Mouse (Mus musculus): Measurements from ENCODE around the gene Safb. TPM values are rescaled to one million over a fixed set of nuclear protein-coding genes. Genes with fewer than 3 reads are reported as not detected.

Safb gene
- polyA plus RNA-seq, 1 experiment from 2014 or later = 105 TPM

DNA sequence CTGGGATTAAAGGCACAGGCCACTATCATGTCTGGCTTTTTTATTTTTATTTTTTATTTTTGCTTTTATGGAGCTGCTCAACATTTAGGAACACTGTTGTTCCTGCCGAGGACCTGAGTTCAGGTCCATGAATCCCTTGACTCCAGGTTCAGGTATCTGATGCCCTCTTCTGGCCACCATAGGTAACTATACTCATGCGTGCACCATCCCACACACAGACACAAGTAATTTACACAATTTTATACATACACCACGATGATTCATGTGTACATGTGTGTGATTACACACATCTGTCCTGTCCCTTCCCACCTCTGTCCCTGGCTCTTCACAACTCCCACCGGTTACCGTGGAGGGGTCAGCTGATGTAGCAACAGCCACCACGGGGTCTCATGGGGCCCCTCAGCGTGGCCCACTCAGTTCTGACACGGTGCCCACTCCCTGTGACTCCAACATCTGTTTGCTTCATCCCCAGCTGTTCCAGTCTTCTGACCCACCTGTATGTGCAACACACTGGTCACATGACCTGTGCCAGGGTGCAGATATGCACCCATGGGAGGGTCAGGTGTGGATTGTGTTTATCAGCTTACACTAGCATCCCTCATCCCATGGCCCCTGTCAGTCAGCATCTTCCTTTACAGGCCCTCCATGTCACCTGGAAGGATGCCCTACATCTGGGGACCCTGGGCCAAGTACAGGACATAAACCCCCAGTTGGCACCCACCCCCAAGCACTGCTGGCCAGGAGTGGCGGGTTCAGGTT, 36.6 kb upstream of the Safb start:
- no peak overlapping the region for H3K4me3 ChIP-seq
- H3K27ac ChIP-seq = peak overlapping the region; percentile 61
- WGBS = 61% methylated on average over 9 of the region's 9 CpGs
- ATAC-seq (ENCODE audit: low FRiP score) = no peak
- H3K36me3 ChIP-seq = no peaks in the 10 kb centered on the region
- H3K9ac ChIP-seq = no peak overlapping the region
- no peak overlapping the region for H3K4me2 ChIP-seq
- H3K4me1 ChIP-seq (replicated peaks) = peaks cover 55% of the 10 kb centered on the region
- no peaks in the 10 kb centered on the region for H3K9me3 ChIP-seq
- no peaks in the 10 kb centered on the region for H3K27me3 ChIP-seq

DNA sequence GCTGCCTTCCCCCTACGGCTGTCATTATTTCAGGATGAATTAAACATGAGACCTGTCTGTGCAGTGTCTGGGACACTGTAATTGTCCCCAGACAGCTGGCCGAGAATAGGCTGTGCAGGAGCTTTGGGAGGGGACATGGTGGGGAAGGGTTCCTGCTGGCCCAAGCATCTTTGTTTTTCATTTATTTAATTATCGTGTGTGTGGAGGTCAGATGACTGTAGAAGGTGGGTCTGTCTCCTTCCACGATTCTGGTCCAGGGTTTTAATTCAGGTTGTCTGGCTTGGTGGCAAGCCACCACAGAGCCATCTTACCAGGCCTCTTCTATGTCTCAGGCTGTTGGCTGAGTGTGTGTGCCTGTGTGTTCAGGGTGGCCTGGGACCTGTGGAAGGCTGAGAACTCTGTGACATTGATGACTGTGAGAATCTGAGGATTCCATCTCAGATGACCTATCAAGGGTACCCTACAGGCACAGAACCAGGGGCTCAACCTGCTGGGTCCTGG, 36.0 kb upstream of the Safb start:
- 21% methylated on average over 4 of the region's 4 CpGs for WGBS
- no peak overlapping the region for H3K4me2 ChIP-seq
- peaks cover 52% of the 10 kb centered on the region for H3K4me1 ChIP-seq (replicated peaks)
- no peaks in the 10 kb centered on the region for H3K27me3 ChIP-seq
- H3K27ac ChIP-seq = peak overlapping the region; percentile 52
- H3K9me3 ChIP-seq = no peaks in the 10 kb centered on the region
- no peaks in the 10 kb centered on the region for H3K36me3 ChIP-seq
- H3K4me3 ChIP-seq = no peak overlapping the region
- no peak for ATAC-seq (ENCODE audit: low FRiP score)
- no peak overlapping the region for H3K9ac ChIP-seq

DNA sequence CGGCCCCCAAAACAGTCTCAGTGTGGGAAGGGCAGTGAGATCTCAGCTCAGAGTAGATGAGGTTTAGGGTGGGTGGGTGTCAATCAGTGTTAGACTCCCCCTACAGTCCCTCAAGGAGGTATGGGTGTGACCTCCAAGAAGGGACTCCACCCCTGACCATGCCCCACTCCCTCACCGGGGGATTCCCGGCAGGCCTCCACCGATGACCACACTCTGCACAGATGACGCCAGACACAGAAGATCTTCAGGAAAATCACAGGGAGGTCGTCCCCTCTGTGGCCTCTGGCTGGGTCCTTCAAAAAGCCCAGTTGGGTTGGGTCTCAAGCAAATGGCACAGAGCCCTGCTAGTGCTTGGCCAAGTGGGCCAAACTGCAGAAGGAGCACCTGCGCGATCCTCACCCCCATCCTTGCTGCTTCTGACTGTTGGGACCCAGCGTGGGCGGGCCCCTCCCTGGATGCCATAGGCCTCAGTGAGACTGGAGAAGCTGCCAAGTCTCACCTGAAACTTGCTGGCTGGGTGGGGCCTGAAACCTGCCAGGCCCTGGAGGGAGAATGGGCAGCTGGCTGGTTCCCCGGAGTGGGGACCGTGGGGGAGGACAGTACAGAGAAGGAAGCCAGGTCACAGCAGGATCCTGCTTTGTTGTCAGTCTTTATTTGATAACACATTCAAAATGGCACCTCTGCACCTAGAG, 33.7 kb upstream of the Safb start:
- H3K4me1 ChIP-seq (replicated peaks) = peaks cover 52% of the 10 kb centered on the region

GRCm38 (mm10) chr17:56551841-56552581, 32.6 kb upstream of the Safb start:
- Histone ChIP-seq H3K4me1 (replicated peaks) (peaks cover 45% of the 10 kb centered on the region), H3K9me3 (no peaks in the 10 kb centered on the region), H3K27ac (peak overlapping the region; percentile 92), H3K4me2 (no peak overlapping the region), H3K36me3 (no peaks in the 10 kb centered on the region), H3K4me3 (no peak overlapping the region), H3K27me3 (no peaks in the 10 kb centered on the region), H3K9ac (no peak overlapping the region)
- WGBS = 27% methylated on average over 6 of the region's 6 CpGs
- ATAC-seq (ENCODE audit: low FRiP score) = peak; percentile 81

More for the DNA sequence above, 33.7 kb upstream of the Safb start:
- no peaks in the 10 kb centered on the region for H3K27me3 ChIP-seq
- no peaks in the 10 kb centered on the region for H3K36me3 ChIP-seq
- H3K9ac ChIP-seq = no peak overlapping the region
- no peak for ATAC-seq (ENCODE audit: low FRiP score)
- H3K4me2 ChIP-seq = no peak overlapping the region
- H3K4me3 ChIP-seq = no peak overlapping the region
- H3K27ac ChIP-seq = peak overlapping the region; percentile 92
- 77% methylated on average over 12 of the region's 12 CpGs for WGBS
- H3K9me3 ChIP-seq = no peaks in the 10 kb centered on the region

- Histone ChIP-seq H3K27ac (peak overlapping the region; percentile 92), H3K36me3 (no peaks in the 10 kb centered on the region), H3K4me3 (no peak overlapping the region), H3K4me2 (no peak overlapping the region), H3K4me1 (replicated peaks) (peaks cover 38% of the 10 kb centered on the region), H3K27me3 (no peaks in the 10 kb centered on the region), H3K9ac (no peak overlapping the region), H3K9me3 (no peaks in the 10 kb centered on the region)
- ATAC-seq (ENCODE audit: low FRiP score) = no peak
- WGBS = 47% methylated on average over 5 of the region's 5 CpGs
These were observed 31.8 kb upstream of the Safb start for GRCm38 (mm10) chr17:56552781-56553363.

GRCm38 (mm10) chr17:56554122-56554551, 30.5 kb upstream of the Safb start, which contains the start of gene Gm20219:
TSS of gene Gm20219 (minus strand) at chr17:56554387.
- 79% methylated on average over 20 of the region's 20 CpGs for WGBS
- H3K9ac ChIP-seq = peak within 1 kb of the TSS; percentile 5; the same call in 1 of the 2 replicates
- no peak for ATAC-seq (ENCODE audit: low FRiP score)

GRCm38 (mm10) chr17:56558448-56558847, 26.2 kb upstream of the Safb start:
- no peak overlapping the region for H3K4me3 ChIP-seq
- no peak overlapping the region for H3K9ac ChIP-seq
- H3K4me1 ChIP-seq (replicated peaks) = no peaks in the 10 kb centered on the region
- no peaks in the 10 kb centered on the region for H3K27me3 ChIP-seq
- peak; percentile 48 for ATAC-seq (ENCODE audit: low FRiP score)
- no peak overlapping the region for H3K4me2 ChIP-seq
- peaks cover 28% of the 10 kb centered on the region for H3K36me3 ChIP-seq
- H3K9me3 ChIP-seq = no peaks in the 10 kb centered on the region
- WGBS = 17% methylated on average over 3 of the region's 3 CpGs
- H3K27ac ChIP-seq = no peak overlapping the region

More at GRCm38 (mm10) chr17:56554122-56554551, 30.5 kb upstream of the Safb start, which contains the start of gene Gm20219:
- no peak within 1 kb of the TSS for H3K4me3 ChIP-seq
- H3K27me3 ChIP-seq = no peaks in the 10 kb centered on the region
- peaks cover 27% of the 10 kb centered on the region for H3K4me1 ChIP-seq (replicated peaks)
- no peaks in the 10 kb centered on the region for H3K9me3 ChIP-seq
- H3K27ac ChIP-seq = peak within 1 kb of the TSS; percentile 92
- no peaks in the 10 kb centered on the region for H3K36me3 ChIP-seq
- no peak within 1 kb of the TSS for H3K4me2 ChIP-seq

DNA sequence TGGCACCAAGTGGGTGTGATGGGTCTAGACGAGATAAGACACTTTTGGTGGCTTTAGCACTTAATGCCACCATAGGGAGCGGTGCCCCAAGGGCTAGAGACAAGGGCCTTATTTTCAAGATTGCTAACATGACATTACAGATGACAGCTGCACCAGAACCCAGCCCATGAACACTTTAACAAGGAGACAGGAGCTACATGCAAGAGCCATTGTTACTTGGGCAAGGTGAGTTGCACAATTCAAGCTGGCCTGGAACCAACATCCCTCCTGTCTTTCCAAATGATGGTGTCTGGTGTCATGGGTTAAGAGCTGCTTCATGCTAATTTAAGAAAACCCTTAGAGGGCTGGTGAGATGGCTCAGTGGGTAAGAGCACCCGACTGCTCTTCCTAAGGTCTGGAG, 25.2 kb upstream of the Safb start:
- Histone ChIP-seq H3K9ac (peak overlapping the region; percentile 24; the same call in 1 of the 2 replicates), H3K27me3 (no peaks in the 10 kb centered on the region)
- WGBS = 80% methylated on average over 3 of the region's 3 CpGs

DNA sequence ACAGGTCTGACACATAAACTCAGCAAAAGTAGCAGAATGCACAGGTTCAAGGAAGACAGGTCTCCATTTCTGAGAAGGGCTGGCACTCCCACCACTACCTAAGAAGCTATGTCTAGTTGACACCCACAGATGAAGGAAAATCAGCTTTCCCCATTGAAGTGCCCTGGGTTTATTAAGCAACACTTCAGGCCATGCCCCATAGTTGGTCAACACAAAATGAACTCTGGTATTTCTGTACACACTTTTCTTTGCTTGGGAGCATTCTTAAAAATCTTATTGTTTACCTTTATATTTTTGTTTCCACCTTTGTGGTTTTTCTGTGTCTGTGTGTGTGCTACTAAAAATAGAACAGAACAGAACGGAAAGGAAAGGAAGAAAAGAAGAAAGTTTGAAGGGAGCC, 24.5 kb upstream of the Safb start:
- Histone ChIP-seq H3K27me3 (no peaks in the 10 kb centered on the region), H3K9ac (no peak overlapping the region), H3K36me3 (peaks cover 45% of the 10 kb centered on the region), H3K4me2 (no peak overlapping the region), H3K27ac (no peak overlapping the region), H3K4me1 (replicated peaks) (no peaks in the 10 kb centered on the region), H3K4me3 (no peak overlapping the region), H3K9me3 (no peaks in the 10 kb centered on the region)
- 86% methylated on average over 1 of the region's 1 CpGs for WGBS
- no peak for ATAC-seq (ENCODE audit: low FRiP score)

More for the DNA sequence above, 25.2 kb upstream of the Safb start:
- Histone ChIP-seq H3K4me3 (no peak overlapping the region), H3K9me3 (no peaks in the 10 kb centered on the region), H3K4me1 (replicated peaks) (no peaks in the 10 kb centered on the region), H3K36me3 (peaks cover 38% of the 10 kb centered on the region), H3K4me2 (no peak overlapping the region), H3K27ac (no peak overlapping the region)
- ATAC-seq (ENCODE audit: low FRiP score) = no peak

DNA sequence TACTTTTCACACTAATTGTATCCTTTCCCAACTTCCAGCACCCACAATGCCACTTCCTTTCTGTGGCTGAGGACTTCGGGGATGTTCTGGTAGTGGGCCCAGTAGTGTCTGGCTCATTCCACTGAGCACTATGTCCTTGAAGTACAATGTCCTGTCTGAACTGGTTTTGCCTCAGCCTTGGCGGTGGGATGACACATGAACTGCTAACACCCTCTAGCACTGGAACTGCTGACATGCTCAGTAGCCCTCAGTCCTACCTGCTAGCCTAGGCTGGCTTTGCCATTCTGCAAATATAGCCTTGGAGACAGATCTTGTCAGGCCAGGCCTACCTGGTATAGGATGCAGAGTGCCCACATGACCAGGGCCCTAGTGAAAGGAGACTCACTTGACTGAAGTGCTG, 22.8 kb upstream of the Safb start:
- H3K4me2 ChIP-seq = no peak overlapping the region
- H3K9ac ChIP-seq = no peak overlapping the region
- ATAC-seq (ENCODE audit: low FRiP score) = no peak
- no peaks in the 10 kb centered on the region for H3K4me1 ChIP-seq (replicated peaks)
- H3K4me3 ChIP-seq = no peak overlapping the region
- no peaks in the 10 kb centered on the region for H3K9me3 ChIP-seq
- peaks cover 62% of the 10 kb centered on the region for H3K36me3 ChIP-seq
- WGBS = 95% methylated on average over 2 of the region's 2 CpGs
- no peak overlapping the region for H3K27ac ChIP-seq
- H3K27me3 ChIP-seq = no peaks in the 10 kb centered on the region

DNA sequence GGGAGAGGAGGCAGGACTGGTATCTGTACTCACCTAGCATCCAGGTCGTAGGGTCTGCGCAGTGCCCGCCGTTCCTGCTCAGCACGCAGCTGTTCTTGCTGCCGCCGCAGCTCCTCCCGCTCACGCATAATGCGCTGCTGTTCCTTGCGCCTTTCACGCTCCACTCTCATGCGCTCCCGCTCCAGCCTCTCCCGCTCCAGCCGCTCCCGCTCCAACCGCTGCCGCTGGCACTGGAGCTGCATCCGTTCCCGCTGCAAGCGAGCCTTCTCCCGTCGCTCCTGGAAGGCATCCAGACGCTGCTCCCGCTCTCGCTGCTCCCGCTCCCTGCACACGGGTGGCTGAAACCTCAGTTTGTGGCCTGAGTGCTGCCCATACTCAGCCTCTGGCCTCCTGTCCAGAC, 18.3 kb upstream of the Safb start:
- WGBS = 94% methylated on average over 29 of the region's 29 CpGs

GRCm38 (mm10) chr17:56566918-56567317, 17.7 kb upstream of the Safb start:
- Histone ChIP-seq H3K4me2 (no peak overlapping the region), H3K4me1 (replicated peaks) (no peaks in the 10 kb centered on the region), H3K36me3 (peaks cover 99% of the 10 kb centered on the region), H3K9ac (no peak overlapping the region), H3K27me3 (no peaks in the 10 kb centered on the region), H3K9me3 (no peaks in the 10 kb centered on the region), H3K4me3 (no peak overlapping the region), H3K27ac (no peak overlapping the region)
- 91% methylated on average over 5 of the region's 5 CpGs for WGBS
- ATAC-seq (ENCODE audit: low FRiP score) = no peak

More for the DNA sequence above, 18.3 kb upstream of the Safb start:
- Histone ChIP-seq H3K4me3 (no peak overlapping the region), H3K27me3 (no peaks in the 10 kb centered on the region), H3K27ac (no peak overlapping the region), H3K9ac (no peak overlapping the region), H3K4me2 (no peak overlapping the region), H3K9me3 (no peaks in the 10 kb centered on the region), H3K36me3 (peaks cover 99% of the 10 kb centered on the region), H3K4me1 (replicated peaks) (no peaks in the 10 kb centered on the region)
- ATAC-seq (ENCODE audit: low FRiP score) = no peak
